Mouse (Mus musculus): ENCODE data around the gene Serpine2. TPM values are rescaled to one million over a fixed set of nuclear protein-coding genes. Genes with fewer than 3 reads are reported as not detected.

Serpine2 gene
- total RNA-seq, 2 experiments from 2014 or later = 56.6 to 59.9 TPM

GRCm38 (mm10) chr1:79759436-79759972 lies 101.5 kb downstream of the Serpine2 start:
- DNase-seq (ENCODE audit: low spot score in 2 of 2) = no peak

GRCm38 (mm10) chr1:79759006-79759405 lies 102.0 kb downstream of the Serpine2 start:
- no peak for DNase-seq (ENCODE audit: low spot score in 2 of 2)

GRCm38 (mm10) chr1:79757597-79757996 lies 103.4 kb downstream of the Serpine2 start:
- no peak for DNase-seq (ENCODE audit: low spot score in 2 of 2)

- DNase-seq (ENCODE audit: low spot score in 2 of 2) = no peak
Measured at GRCm38 (mm10) chr1:79757161-79757560, 103.8 kb downstream of the Serpine2 start.

- DNase-seq (ENCODE audit: low spot score in 2 of 2) = no peak
Measured at GRCm38 (mm10) chr1:79756417-79756816, 104.6 kb downstream of the Serpine2 start.

GRCm38 (mm10) chr1:79755376-79755775 lies 105.6 kb downstream of the Serpine2 start:
- no peak for DNase-seq (ENCODE audit: low spot score in 2 of 2)

- no peak for DNase-seq (ENCODE audit: low spot score in 2 of 2)
Measured at GRCm38 (mm10) chr1:79754936-79755335, 106.0 kb downstream of the Serpine2 start.

- DNase-seq (ENCODE audit: low spot score in 2 of 2) = no peak
Measured at GRCm38 (mm10) chr1:79753456-79753855, 107.5 kb downstream of the Serpine2 start.

GRCm38 (mm10) chr1:79752714-79753340 lies 108.2 kb downstream of the Serpine2 start:
- DNase-seq (ENCODE audit: low spot score in 2 of 2) = no peak

GRCm38 (mm10) chr1:79752015-79752695 lies 108.8 kb downstream of the Serpine2 start:
- DNase-seq (ENCODE audit: low spot score in 2 of 2) = no peak

GRCm38 (mm10) chr1:79751186-79751585 lies 109.8 kb downstream of the Serpine2 start:
- no peak for DNase-seq (ENCODE audit: low spot score in 2 of 2)

- peak in 1 of 2 experiments; percentile 50 for DNase-seq (ENCODE audit: low spot score in 2 of 2)
Measured at GRCm38 (mm10) chr1:79746056-79746455, 114.9 kb downstream of the Serpine2 start.

Other genes with a start within 250 kb of the Serpine2 start
- under 1 TPM; 0.26 to 0.27 TPM for gene Ap1s3, start 189.2 kb downstream of the Serpine2 start, total RNA-seq (2021)
- 10 to 100 TPM; 36.3 to 39.9 TPM for gene Mrpl44, start 85.2 kb downstream of the Serpine2 start, total RNA-seq (2021)
- 10 to 100 TPM; 20.6 to 27.9 TPM for gene Wdfy1, start 85.0 kb downstream of the Serpine2 start, total RNA-seq (2021)

All from gastrocnemius, postnatal 4 days (tissue).